Mouse (Mus musculus) erythroblast, embryonic 14.5 days (primary cell): ENCODE measurements around the gene Zfp830. TPM values are rescaled to one million over a fixed set of nuclear protein-coding genes. Genes with fewer than 3 reads are reported as not detected.
A peak's percentile ranks its signal among the peaks of the same experiment; 100 is the strongest.

ENCODE experiments used
- H3K27me3 ChIP-seq: 2 replicates; pipeline ENCODE4 v1.6.1; 2012; ENCODE audit warnings: inconsistent platforms; ENCODE audit not compliant: control insufficient read depth
- H3K36me3 ChIP-seq: 2 replicates; pipeline ENCODE4 v1.6.1; 2012; ENCODE audit warnings: mild to moderate bottlenecking, inconsistent platforms; ENCODE audit not compliant: control insufficient read depth
- H3K4me1 ChIP-seq: 2 replicates; pipeline ENCODE4 v1.6.1; 2012; ENCODE audit warnings: inconsistent platforms; ENCODE audit not compliant: control insufficient read depth
- H3K4me3 ChIP-seq: replicated peaks from 2 replicates; pipeline ENCODE3; 2012; ENCODE audit warnings: moderate library complexity, mild to moderate bottlenecking, inconsistent platforms
- H3K9me3 ChIP-seq: 2 replicates; pipeline ENCODE4 v1.6.1; 2012; ENCODE audit warnings: low read length, inconsistent platforms, mixed read lengths; ENCODE audit not compliant: control insufficient read depth
- GATA1 ChIP-seq: IDR thresholded peaks from 2 replicates; pipeline ENCODE4 v1.6.1; 2012; ENCODE audit warnings: low read length, inconsistent platforms, mixed read lengths
- TAL1 ChIP-seq: IDR thresholded peaks from 3 replicates; pipeline ENCODE4 v1.6.1; 2012; ENCODE audit warnings: low read length, inconsistent platforms, mixed read lengths
- polyA plus RNA-seq: library from polyadenylated mRNA; stranded (reverse); fragments of >175 nt; gene quantifications from 2 replicates; pipeline ENCODE4 v1.2.3, GENCODE M21; 2012

The Zfp830 gene
- 1.7 and 2.0 TPM in 2 replicates for polyA plus RNA-seq

DNA sequence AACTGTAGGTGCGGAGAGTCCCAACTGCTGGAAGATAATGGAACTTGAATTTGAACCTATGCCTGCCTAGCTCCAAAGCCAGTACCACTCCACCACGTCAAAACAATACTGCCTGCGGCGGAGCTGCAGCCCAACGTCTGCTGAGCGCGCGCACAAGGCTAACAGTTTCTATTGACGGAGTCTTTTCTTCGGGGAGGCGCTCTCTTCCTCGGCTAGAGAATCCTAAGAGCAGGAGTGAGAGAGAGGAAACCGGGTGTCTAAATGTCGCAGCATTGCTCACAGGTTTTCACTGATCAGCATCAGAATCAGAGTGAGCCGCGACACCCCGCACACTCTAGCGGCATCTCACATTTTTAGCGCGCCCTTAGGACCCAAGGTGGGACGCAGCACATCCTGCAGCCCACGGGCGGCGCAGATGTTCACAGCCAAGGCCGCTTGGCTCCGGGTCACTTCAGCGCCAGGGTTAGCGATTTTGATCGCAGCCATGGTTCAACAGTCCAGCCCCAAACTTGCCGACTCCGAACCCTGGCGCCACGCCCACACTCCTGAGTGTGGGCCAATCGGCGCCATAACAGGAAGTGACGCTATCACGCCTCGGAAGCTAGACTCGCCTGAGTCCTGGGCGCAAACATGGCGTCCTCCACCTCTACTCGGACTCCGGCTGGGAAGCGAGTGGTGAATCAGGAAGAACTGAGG, at the start of gene Zfp830, which contains the start of gene Cct6b:
Gene Zfp830, plus strand, starts transcription at position 604 of the 696 bp plus-strand sequence.
Gene Cct6b, minus strand, starts transcription at position 580 of the 696 bp plus-strand sequence.
- peaks cover 36% of the 10 kb centered on the region for H3K4me1 ChIP-seq
- H3K36me3 ChIP-seq, result peaks cover 21% of the 10 kb centered on the region
- peak within 1 kb of the TSS; percentile 68 for H3K4me3 ChIP-seq
- H3K27me3 ChIP-seq, result 0 out of 2 replicates have a peak, but pooled peaks cover 2% of the 10 kb centered on the region
- peaks cover 3% of the 10 kb centered on the region; the same call in 1 of the 2 replicates for H3K9me3 ChIP-seq
- TF ChIP-seq GATA1 (no peak; the same call in 1 of the 2 replicates), TAL1 (no peak)

DNA sequence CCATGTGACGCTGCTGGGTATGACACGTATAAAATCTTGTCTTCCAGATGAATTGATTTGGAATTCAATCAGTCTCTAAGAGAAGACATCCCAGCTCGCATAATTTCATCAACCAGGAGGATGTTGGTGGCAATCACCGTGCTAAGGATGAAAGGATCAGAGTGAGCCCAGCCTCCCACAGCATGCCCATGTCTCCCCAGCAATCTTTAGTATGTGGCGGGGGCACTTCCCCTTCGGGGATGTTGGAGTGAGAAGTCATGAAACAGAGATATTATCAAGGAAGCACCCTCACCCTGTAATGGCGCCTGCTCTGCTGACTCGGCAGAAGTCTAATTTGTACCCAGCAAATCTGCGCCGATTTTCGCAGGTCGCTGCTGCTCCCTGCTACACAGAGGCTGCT, 44.9 kb upstream of the Zfp830 start:
- Histone ChIP-seq H3K36me3 (no peaks in the 10 kb centered on the region), H3K4me3 (no peak overlapping the region), H3K9me3 (no peaks in the 10 kb centered on the region), H3K27me3 (peaks cover 2% of the 10 kb centered on the region; the same call in 1 of the 2 replicates), H3K4me1 (no peaks in the 10 kb centered on the region)
- TF ChIP-seq GATA1, result no peak
- TF ChIP-seq TAL1, result no peak

DNA sequence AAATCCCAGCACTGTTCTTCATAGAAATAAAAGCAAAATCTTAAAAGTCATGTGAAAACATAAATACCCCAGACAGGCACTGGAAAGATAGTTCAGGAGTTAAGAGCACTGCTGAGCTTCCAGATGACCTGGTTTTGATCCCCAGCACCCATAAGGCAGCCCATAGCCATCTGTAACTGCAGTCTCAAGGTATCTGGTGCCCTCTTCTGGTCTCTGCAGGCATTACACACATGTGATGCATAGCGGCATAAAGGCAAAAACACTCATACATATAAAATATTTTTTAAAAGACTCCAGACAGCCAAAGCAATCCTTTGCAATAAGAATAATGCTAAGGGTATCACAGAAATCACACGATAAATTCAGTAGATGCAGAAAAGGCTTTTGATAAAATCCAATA, 37.3 kb upstream of the Zfp830 start:
- TF ChIP-seq GATA1 (no peak), TAL1 (no peak)
- no peaks in the 10 kb centered on the region for H3K4me1 ChIP-seq

GRCm38 (mm10) chr11:82734227-82734626, 29.9 kb upstream of the Zfp830 start:
- Histone ChIP-seq H3K9me3 (no peaks in the 10 kb centered on the region), H3K4me1 (no peaks in the 10 kb centered on the region), H3K27me3 (peaks cover 2% of the 10 kb centered on the region; the same call in 1 of the 2 replicates), H3K36me3 (no peaks in the 10 kb centered on the region), H3K4me3 (no peak overlapping the region)
- no peak for TF ChIP-seq TAL1
- no peak for TF ChIP-seq GATA1

More for the DNA sequence above, 37.3 kb upstream of the Zfp830 start:
- no peak overlapping the region for H3K4me3 ChIP-seq
- H3K27me3 ChIP-seq, result no peaks in the 10 kb centered on the region
- no peaks in the 10 kb centered on the region for H3K36me3 ChIP-seq
- peaks cover 2% of the 10 kb centered on the region; the same call in 1 of the 2 replicates for H3K9me3 ChIP-seq

GRCm38 (mm10) chr11:82739006-82739405, 25.1 kb upstream of the Zfp830 start:
- H3K9me3 ChIP-seq, result no peaks in the 10 kb centered on the region
- no peaks in the 10 kb centered on the region for H3K4me1 ChIP-seq
- H3K36me3 ChIP-seq, result no peaks in the 10 kb centered on the region
- TF ChIP-seq TAL1 (no peak), GATA1 (no peak)
- peaks cover 2% of the 10 kb centered on the region for H3K27me3 ChIP-seq
- no peak overlapping the region for H3K4me3 ChIP-seq

DNA sequence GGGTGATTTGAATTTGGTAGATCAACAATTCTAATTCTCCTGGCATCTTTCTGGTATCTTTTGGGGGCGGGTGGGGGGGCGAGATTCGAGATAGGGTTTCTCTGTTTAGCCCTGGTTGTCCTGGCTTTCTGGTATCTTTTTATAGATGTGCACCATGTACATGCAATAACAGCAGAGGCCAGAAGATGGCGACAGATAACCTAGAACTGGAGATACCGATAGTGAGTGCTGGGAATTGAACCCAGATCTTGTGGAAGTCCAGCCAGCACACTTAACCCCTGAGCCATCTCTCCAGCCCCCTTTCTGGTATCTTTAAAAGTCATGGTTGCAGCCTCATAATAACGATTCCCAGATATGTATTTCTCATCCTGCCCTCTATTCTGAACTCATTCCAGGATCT, 18.0 kb upstream of the Zfp830 start:
- Histone ChIP-seq H3K27me3 (peaks cover 11% of the 10 kb centered on the region), H3K4me1 (peaks cover 9% of the 10 kb centered on the region), H3K36me3 (no peaks in the 10 kb centered on the region), H3K4me3 (no peak overlapping the region), H3K9me3 (no peaks in the 10 kb centered on the region)
- TF ChIP-seq GATA1, result no peak
- no peak for TF ChIP-seq TAL1

DNA sequence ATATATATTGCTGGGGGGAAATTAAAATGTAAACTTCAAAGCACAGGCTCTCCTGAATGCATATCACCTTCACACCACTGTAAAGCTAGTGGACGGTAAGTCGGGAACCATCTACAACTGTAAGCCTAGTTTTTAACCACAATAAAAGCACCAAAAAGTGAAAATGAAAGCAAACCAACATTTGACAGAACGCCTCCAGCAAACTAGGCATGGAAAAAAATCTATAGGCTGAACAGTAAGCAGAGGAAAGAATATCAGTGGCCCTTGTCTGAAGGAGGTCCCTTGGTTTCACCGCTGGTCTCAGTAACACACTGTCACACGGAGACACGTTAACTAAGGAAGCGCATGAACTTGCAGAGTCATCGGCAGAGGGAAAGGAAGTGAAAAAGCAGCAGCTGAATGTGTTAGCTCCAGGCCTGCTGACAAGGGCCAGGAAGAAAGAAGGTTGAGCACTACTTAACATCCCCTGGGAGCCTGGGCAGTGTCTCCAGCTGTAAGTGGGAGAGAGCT, 17.2 kb upstream of the Zfp830 start:
- TF ChIP-seq TAL1 (no peak), GATA1 (no peak)
- Histone ChIP-seq H3K4me3 (peak overlapping the region; percentile 53), H3K36me3 (no peaks in the 10 kb centered on the region), H3K9me3 (no peaks in the 10 kb centered on the region), H3K27me3 (peaks cover 11% of the 10 kb centered on the region), H3K4me1 (peaks cover 9% of the 10 kb centered on the region)

GRCm38 (mm10) chr11:82752349-82753115, 11.6 kb upstream of the Zfp830 start:
- Histone ChIP-seq H3K9me3 (no peaks in the 10 kb centered on the region), H3K4me1 (no peaks in the 10 kb centered on the region; the same call in none of the 2 replicates), H3K4me3 (no peak overlapping the region), H3K36me3 (no peaks in the 10 kb centered on the region), H3K27me3 (no peaks in the 10 kb centered on the region)
- TF ChIP-seq GATA1 (no peak), TAL1 (no peak)

- H3K36me3 ChIP-seq, result no peaks in the 10 kb centered on the region
- TF ChIP-seq TAL1 (no peak), GATA1 (no peak)
Measured at GRCm38 (mm10) chr11:82755919-82756318, 8.2 kb upstream of the Zfp830 start.

More at GRCm38 (mm10) chr11:82755919-82756318, 8.2 kb upstream of the Zfp830 start:
- no peaks in the 10 kb centered on the region for H3K9me3 ChIP-seq
- H3K4me1 ChIP-seq, result no peaks in the 10 kb centered on the region; the same call in none of the 2 replicates
- no peak overlapping the region for H3K4me3 ChIP-seq
- 0 out of 2 replicates have a peak, but pooled peaks cover 2% of the 10 kb centered on the region for H3K27me3 ChIP-seq
